Mouse (Mus musculus): ENCODE measurements around the gene Ddah2. TPM values are rescaled to one million over a fixed set of nuclear protein-coding genes. Genes with fewer than 3 reads are reported as not detected.
A peak's percentile ranks its signal among the peaks of the same experiment; 100 is the strongest.

Ddah2 gene
- polyA plus RNA-seq, 1 experiment, result 18.4 TPM

GRCm38 (mm10) chr17:35103221-35103690, 44.4 kb downstream of the Ddah2 start:
- WGBS, result 69% methylated on average over 6 of the region's 6 CpGs
- no peaks in the 10 kb centered on the region for H3K27me3 ChIP-seq (ENCODE audit: control insufficient read depth, insufficient read depth, low read length)
- no peak overlapping the region for H3K27ac ChIP-seq (ENCODE audit: insufficient read depth, low read length)
- DNase-seq (ENCODE audit: low read depth in 1 of 2, low spot score in 2 of 2), result no peak
- H3K36me3 ChIP-seq (ENCODE audit: control insufficient read depth, insufficient read depth, low read length), result peaks cover 34% of the 10 kb centered on the region
- H3K4me1 ChIP-seq (ENCODE audit: control insufficient read depth, insufficient read depth, insufficient read length), result no peaks in the 10 kb centered on the region
- TF ChIP-seq POLR2A (IDR thresholded peaks at IDR 0.05; ENCODE audit: low read depth, low read length), result no peak
- no peak for TF ChIP-seq CTCF (IDR thresholded peaks at IDR 0.05; ENCODE audit: extremely low read depth, insufficient read depth, insufficient read length, insufficient replicate concordance)
- H3K4me3 ChIP-seq (ENCODE audit: extremely low read depth, insufficient read depth, insufficient read length), result no peak overlapping the region

GRCm38 (mm10) chr17:35104079-35104478, 45.2 kb downstream of the Ddah2 start:
- no peak overlapping the region for H3K4me3 ChIP-seq (ENCODE audit: extremely low read depth, insufficient read depth, insufficient read length)
- H3K27ac ChIP-seq (ENCODE audit: insufficient read depth, low read length), result no peak overlapping the region
- H3K27me3 ChIP-seq (ENCODE audit: control insufficient read depth, insufficient read depth, low read length), result no peaks in the 10 kb centered on the region
- WGBS, result 89% methylated on average over 7 of the region's 7 CpGs
- H3K36me3 ChIP-seq (ENCODE audit: control insufficient read depth, insufficient read depth, low read length), result peaks cover 28% of the 10 kb centered on the region
- H3K4me1 ChIP-seq (ENCODE audit: control insufficient read depth, insufficient read depth, insufficient read length), result no peaks in the 10 kb centered on the region
- DNase-seq (ENCODE audit: low read depth in 1 of 2, low spot score in 2 of 2), result no peak
- TF ChIP-seq POLR2A (IDR thresholded peaks at IDR 0.05; ENCODE audit: low read depth, low read length) (no peak), CTCF (IDR thresholded peaks at IDR 0.05; ENCODE audit: extremely low read depth, insufficient read depth, insufficient read length, insufficient replicate concordance) (no peak)

- H3K36me3 ChIP-seq (ENCODE audit: control insufficient read depth, insufficient read depth, low read length), result peaks cover 23% of the 10 kb centered on the region
- H3K4me3 ChIP-seq (ENCODE audit: extremely low read depth, insufficient read depth, insufficient read length), result no peak overlapping the region
- TF ChIP-seq POLR2A (IDR thresholded peaks at IDR 0.05; ENCODE audit: low read depth, low read length), result no peak
- no peaks in the 10 kb centered on the region for H3K27me3 ChIP-seq (ENCODE audit: control insufficient read depth, insufficient read depth, low read length)
- H3K27ac ChIP-seq (ENCODE audit: insufficient read depth, low read length), result no peak overlapping the region
- WGBS, result 79% methylated on average over 6 of the region's 6 CpGs
- H3K4me1 ChIP-seq (ENCODE audit: control insufficient read depth, insufficient read depth, insufficient read length), result no peaks in the 10 kb centered on the region
- DNase-seq (ENCODE audit: low read depth in 1 of 2, low spot score in 2 of 2), result no peak
Observed at GRCm38 (mm10) chr17:35104754-35105153, 45.9 kb downstream of the Ddah2 start.

GRCm38 (mm10) chr17:35105740-35106389, 47.0 kb downstream of the Ddah2 start:
- no peak overlapping the region for H3K27ac ChIP-seq (ENCODE audit: insufficient read depth, low read length)
- TF ChIP-seq POLR2A (IDR thresholded peaks at IDR 0.05; ENCODE audit: low read depth, low read length) (no peak), CTCF (IDR thresholded peaks at IDR 0.05; ENCODE audit: extremely low read depth, insufficient read depth, insufficient read length, insufficient replicate concordance) (peak; percentile 46; the same call in 1 of the 2 replicates)

GRCm38 (mm10) chr17:35106522-35106921, 47.7 kb downstream of the Ddah2 start:
- no peak for DNase-seq (ENCODE audit: low read depth in 1 of 2, low spot score in 2 of 2)
- H3K27ac ChIP-seq (ENCODE audit: insufficient read depth, low read length), result no peak overlapping the region
- H3K4me1 ChIP-seq (ENCODE audit: control insufficient read depth, insufficient read depth, insufficient read length), result no peaks in the 10 kb centered on the region
- no peaks in the 10 kb centered on the region for H3K27me3 ChIP-seq (ENCODE audit: control insufficient read depth, insufficient read depth, low read length)
- no peak for TF ChIP-seq POLR2A (IDR thresholded peaks at IDR 0.05; ENCODE audit: low read depth, low read length)
- no peak for TF ChIP-seq CTCF (IDR thresholded peaks at IDR 0.05; ENCODE audit: extremely low read depth, insufficient read depth, insufficient read length, insufficient replicate concordance)
- no peak overlapping the region for H3K4me3 ChIP-seq (ENCODE audit: extremely low read depth, insufficient read depth, insufficient read length)
- 86% methylated on average over 3 of the region's 3 CpGs for WGBS
- peaks cover 9% of the 10 kb centered on the region for H3K36me3 ChIP-seq (ENCODE audit: control insufficient read depth, insufficient read depth, low read length)

More at GRCm38 (mm10) chr17:35105740-35106389, 47.0 kb downstream of the Ddah2 start:
- Histone ChIP-seq H3K4me3 (ENCODE audit: extremely low read depth, insufficient read depth, insufficient read length) (no peak overlapping the region), H3K27me3 (ENCODE audit: control insufficient read depth, insufficient read depth, low read length) (no peaks in the 10 kb centered on the region), H3K4me1 (ENCODE audit: control insufficient read depth, insufficient read depth, insufficient read length) (no peaks in the 10 kb centered on the region), H3K36me3 (ENCODE audit: control insufficient read depth, insufficient read depth, low read length) (peaks cover 15% of the 10 kb centered on the region)
- DNase-seq (ENCODE audit: low read depth in 1 of 2, low spot score in 2 of 2), result no peak
- 31% methylated on average over 13 of the region's 13 CpGs for WGBS

GRCm38 (mm10) chr17:35108097-35108496, 49.3 kb downstream of the Ddah2 start, which contains the start of gene Ly6g5c:
Gene Ly6g5c (plus strand): TSS chr17:35108279.
- no peaks in the 10 kb centered on the region for H3K4me1 ChIP-seq (ENCODE audit: control insufficient read depth, insufficient read depth, insufficient read length)
- no peaks in the 10 kb centered on the region for H3K27me3 ChIP-seq (ENCODE audit: control insufficient read depth, insufficient read depth, low read length)
- H3K27ac ChIP-seq (ENCODE audit: insufficient read depth, low read length), result no peak within 1 kb of the TSS
- no peak for DNase-seq (ENCODE audit: low read depth in 1 of 2, low spot score in 2 of 2)
- no peak within 1 kb of the TSS for H3K4me3 ChIP-seq (ENCODE audit: extremely low read depth, insufficient read depth, insufficient read length)
- 88% methylated on average over 6 of the region's 6 CpGs for WGBS
- H3K36me3 ChIP-seq (ENCODE audit: control insufficient read depth, insufficient read depth, low read length), result no peaks in the 10 kb centered on the region; the same call in 1 of the 2 replicates
- no peak for TF ChIP-seq POLR2A (IDR thresholded peaks at IDR 0.05; ENCODE audit: low read depth, low read length)

Other genes starting within 250 kb of the Ddah2 start
- 31.6 and 37.7 TPM in 2 replicates for gene Stk19, start 222.1 kb upstream of the Ddah2 start, polyA plus RNA-seq (2012; rRNA removed)
- gene Dxo, start 222.0 kb upstream of the Ddah2 start, polyA plus RNA-seq (2012; rRNA removed), result 54.2 and 68.3 TPM in 2 replicates
- 81.7 and 110 TPM in 2 replicates for gene Skiv2l, start 208.8 kb upstream of the Ddah2 start, polyA plus RNA-seq (2012; rRNA removed)
- 14.1 and 15.0 TPM in 2 replicates for gene Nelfe, start 208.6 kb upstream of the Ddah2 start, polyA plus RNA-seq (2012; rRNA removed)
- 22.8 and 25.3 TPM in 2 replicates for gene Cfb, start 196.5 kb upstream of the Ddah2 start, polyA plus RNA-seq (2012; rRNA removed)
- gene Zbtb12, start 179.6 kb upstream of the Ddah2 start, polyA plus RNA-seq (2012; rRNA removed), result 12.0 and 13.1 TPM in 2 replicates
- gene Gm20547, start 177.0 kb upstream of the Ddah2 start, polyA plus RNA-seq (2012; rRNA removed), result 0.04 TPM in 1 of 2 replicates, not detected in the other
- gene C2, start 160.8 kb upstream of the Ddah2 start, polyA plus RNA-seq (2012; rRNA removed), result 15.9 and 16.0 TPM in 2 replicates
- gene Ehmt2, start 160.6 kb upstream of the Ddah2 start, polyA plus RNA-seq (2012; rRNA removed), result 200 and 246 TPM in 2 replicates
- gene Slc44a4, start 144.6 kb upstream of the Ddah2 start, polyA plus RNA-seq (2012; rRNA removed), result 0.05 and 0.08 TPM in 2 replicates
- gene Neu1, start 127.8 kb upstream of the Ddah2 start, polyA plus RNA-seq (2012; rRNA removed), result 45.8 and 47.5 TPM in 2 replicates
- gene Hspa1b, start 99.8 kb upstream of the Ddah2 start, polyA plus RNA-seq (2012; rRNA removed), result 7.6 and 12.5 TPM in 2 replicates
- gene Gm20481, start 89.1 kb upstream of the Ddah2 start, polyA plus RNA-seq (2012; rRNA removed), result not detected in 2 replicates
- 4.2 and 6.7 TPM in 2 replicates for gene Hspa1a, start 86.9 kb upstream of the Ddah2 start, polyA plus RNA-seq (2012; rRNA removed)
- 0.05 and 0.06 TPM in 2 replicates for gene Hspa1l, start 86.3 kb upstream of the Ddah2 start, polyA plus RNA-seq (2012; rRNA removed)
- gene Lsm2, start 77.2 kb upstream of the Ddah2 start, polyA plus RNA-seq (2012; rRNA removed), result 60.7 and 65.2 TPM in 2 replicates
- 489 and 697 TPM in 2 replicates for gene Vars, start 58.0 kb upstream of the Ddah2 start, polyA plus RNA-seq (2012; rRNA removed)
- 0.72 and 0.90 TPM in 2 replicates for gene Vwa7, start 42.5 kb upstream of the Ddah2 start, polyA plus RNA-seq (2012; rRNA removed)
- gene Sapcd1, start 31.0 kb upstream of the Ddah2 start, polyA plus RNA-seq (2012; rRNA removed), result 7.3 and 14.7 TPM in 2 replicates
- 8.6 and 9.5 TPM in 2 replicates for gene Msh5, start 12.3 kb upstream of the Ddah2 start, polyA plus RNA-seq (2012; rRNA removed)
- gene Clic1, start 9.1 kb upstream of the Ddah2 start, polyA plus RNA-seq (2012; rRNA removed), result 123 and 134 TPM in 2 replicates
- gene Ly6g6c, start 6.4 kb downstream of the Ddah2 start, polyA plus RNA-seq (2012; rRNA removed), result 0.47 and 0.59 TPM in 2 replicates
- 4.8 and 5.6 TPM in 2 replicates for gene Mpig6b, start 7.1 kb downstream of the Ddah2 start, polyA plus RNA-seq (2012; rRNA removed)
- gene Ly6g6e, start 17.9 kb downstream of the Ddah2 start, polyA plus RNA-seq (2012; rRNA removed), result 0.31 and 0.39 TPM in 2 replicates
- gene Ly6g6d, start 19.0 kb downstream of the Ddah2 start, polyA plus RNA-seq (2012; rRNA removed), result 1.3 and 1.8 TPM in 2 replicates
- gene Ly6g6f, start 26.6 kb downstream of the Ddah2 start, polyA plus RNA-seq (2012; rRNA removed), result 7.8 and 9.7 TPM in 2 replicates
- 119 and 154 TPM in 2 replicates for gene Abhd16a, start 30.2 kb downstream of the Ddah2 start, polyA plus RNA-seq (2012; rRNA removed)
- not detected in 2 replicates for gene Ly6g5c, start 49.2 kb downstream of the Ddah2 start, polyA plus RNA-seq (2012; rRNA removed)
- 2.4 and 2.9 TPM in 2 replicates for gene Ly6g5b, start 56.4 kb downstream of the Ddah2 start, polyA plus RNA-seq (2012; rRNA removed)
- 20.9 and 29.9 TPM in 2 replicates for gene Gpank1, start 62.4 kb downstream of the Ddah2 start, polyA plus RNA-seq (2012; rRNA removed)
- 176 and 238 TPM in 2 replicates for gene Csnk2b, start 63.0 kb downstream of the Ddah2 start, polyA plus RNA-seq (2012; rRNA removed)
- gene D17H6S53E, start 67.3 kb downstream of the Ddah2 start, polyA plus RNA-seq (2012; rRNA removed), result 6.8 and 10.0 TPM in 2 replicates
- gene Apom, start 73.0 kb downstream of the Ddah2 start, polyA plus RNA-seq (2012; rRNA removed), result 0.12 and 0.18 TPM in 2 replicates
- 166 and 202 TPM in 2 replicates for gene Bag6, start 76.1 kb downstream of the Ddah2 start, polyA plus RNA-seq (2012; rRNA removed)
- 362 and 462 TPM in 2 replicates for gene Prrc2a, start 105.9 kb downstream of the Ddah2 start, polyA plus RNA-seq (2012; rRNA removed)
- 8.3 and 10.2 TPM in 2 replicates for gene Aif1, start 117.0 kb downstream of the Ddah2 start, polyA plus RNA-seq (2012; rRNA removed)
- 109 and 112 TPM in 2 replicates for gene Lst1, start 129.4 kb downstream of the Ddah2 start, polyA plus RNA-seq (2012; rRNA removed)
- gene Ltb, start 135.4 kb downstream of the Ddah2 start, polyA plus RNA-seq (2012; rRNA removed), result 531 and 756 TPM in 2 replicates
- gene Tnf, start 143.0 kb downstream of the Ddah2 start, polyA plus RNA-seq (2012; rRNA removed), result 7.5 and 13.2 TPM in 2 replicates
- 24.8 and 26.8 TPM in 2 replicates for gene Lta, start 146.3 kb downstream of the Ddah2 start, polyA plus RNA-seq (2012; rRNA removed)
- 0.34 TPM in 1 of 2 replicates, not detected in the other for gene Gm16181, start 161.8 kb downstream of the Ddah2 start, polyA plus RNA-seq (2012; rRNA removed)
- gene Atp6v1g2, start 174.6 kb downstream of the Ddah2 start, polyA plus RNA-seq (2012; rRNA removed), result 5.0 TPM in 2 replicates
- 16.9 and 29.1 TPM in 2 replicates for gene Nfkbil1, start 176.8 kb downstream of the Ddah2 start, polyA plus RNA-seq (2012; rRNA removed)
- 284 and 323 TPM in 2 replicates for gene Ddx39b, start 182.7 kb downstream of the Ddah2 start, polyA plus RNA-seq (2012; rRNA removed)
- gene H2-D1, start 203.7 kb downstream of the Ddah2 start, polyA plus RNA-seq (2012; rRNA removed), result 1,148 and 1,488 TPM in 2 replicates

All from spleen, adult 2 months (tissue).